Mouse (Mus musculus): ENCODE data around the gene Sirt4.

Sirt4 gene

GRCm38 (mm10) chr5:115434853-115435754, 49.4 kb downstream of the Sirt4 start:
- DNase-seq (ENCODE audit: low read depth, low spot score), result no peak

- no peak for DNase-seq (ENCODE audit: low read depth, low spot score)
Observed at GRCm38 (mm10) chr5:115434280-115434852, 50.2 kb downstream of the Sirt4 start.

DNA sequence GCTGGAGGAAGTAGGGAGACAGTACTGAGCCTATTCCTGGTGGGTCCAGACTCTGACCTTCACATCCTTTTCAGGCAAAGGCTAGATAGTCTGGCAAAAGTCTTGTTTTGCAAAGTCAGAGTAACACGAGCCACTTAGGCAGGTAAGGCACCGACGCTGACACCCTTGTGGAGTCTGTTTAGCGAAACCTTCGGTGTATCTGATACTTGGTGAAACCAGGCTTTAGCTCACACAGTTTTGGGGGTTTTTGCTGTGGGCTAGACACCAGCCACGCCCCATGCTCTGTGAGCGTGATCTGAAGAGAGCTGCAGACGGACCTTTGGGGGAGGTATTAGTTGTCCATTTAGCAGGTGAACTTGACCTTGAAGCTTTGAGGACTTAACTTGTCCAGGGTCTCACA, 51.3 kb downstream of the Sirt4 start:
- DNase-seq (ENCODE audit: low read depth, low spot score), result no peak

DNA sequence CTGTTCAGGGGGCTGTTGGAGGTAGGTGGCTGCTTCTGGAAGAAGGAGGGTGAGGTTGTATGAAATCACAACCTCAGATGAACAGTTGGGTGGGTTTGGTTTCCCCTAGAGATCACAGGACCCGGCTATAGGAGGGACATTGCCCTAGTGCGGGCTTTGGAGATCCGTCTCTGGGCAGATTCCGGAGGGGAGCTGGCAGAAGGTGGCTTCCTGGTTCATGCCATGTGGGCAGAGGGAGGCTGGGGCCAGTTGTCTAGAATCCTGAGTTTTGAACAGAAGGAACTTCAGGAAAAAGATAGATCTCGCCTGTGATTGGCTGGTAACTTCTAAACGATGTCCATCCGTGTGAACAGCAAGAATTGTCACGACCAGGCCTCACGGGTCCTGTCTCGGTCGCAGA, 52.1 kb downstream of the Sirt4 start:
- DNase-seq (ENCODE audit: low read depth, low spot score), result no peak

DNA sequence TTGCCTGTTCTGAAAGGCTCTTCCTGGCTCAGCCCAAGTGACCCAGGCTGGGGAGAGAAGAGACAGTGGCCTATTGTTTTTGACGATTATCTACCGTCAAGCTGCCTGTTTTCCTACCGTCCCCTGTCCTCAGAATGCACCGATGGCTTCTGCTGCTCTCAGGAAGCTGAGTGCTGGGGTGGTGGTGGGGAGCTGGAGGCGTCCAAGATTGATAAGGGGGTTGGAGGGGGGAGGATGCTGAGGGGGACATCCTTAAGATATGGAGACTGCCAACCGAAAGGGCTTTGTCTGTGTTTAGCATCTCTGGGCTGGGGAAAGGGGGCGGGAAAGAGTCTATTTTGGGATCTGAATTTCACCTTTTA, 52.6 kb downstream of the Sirt4 start:
- no peak for DNase-seq (ENCODE audit: low read depth, low spot score)

DNA sequence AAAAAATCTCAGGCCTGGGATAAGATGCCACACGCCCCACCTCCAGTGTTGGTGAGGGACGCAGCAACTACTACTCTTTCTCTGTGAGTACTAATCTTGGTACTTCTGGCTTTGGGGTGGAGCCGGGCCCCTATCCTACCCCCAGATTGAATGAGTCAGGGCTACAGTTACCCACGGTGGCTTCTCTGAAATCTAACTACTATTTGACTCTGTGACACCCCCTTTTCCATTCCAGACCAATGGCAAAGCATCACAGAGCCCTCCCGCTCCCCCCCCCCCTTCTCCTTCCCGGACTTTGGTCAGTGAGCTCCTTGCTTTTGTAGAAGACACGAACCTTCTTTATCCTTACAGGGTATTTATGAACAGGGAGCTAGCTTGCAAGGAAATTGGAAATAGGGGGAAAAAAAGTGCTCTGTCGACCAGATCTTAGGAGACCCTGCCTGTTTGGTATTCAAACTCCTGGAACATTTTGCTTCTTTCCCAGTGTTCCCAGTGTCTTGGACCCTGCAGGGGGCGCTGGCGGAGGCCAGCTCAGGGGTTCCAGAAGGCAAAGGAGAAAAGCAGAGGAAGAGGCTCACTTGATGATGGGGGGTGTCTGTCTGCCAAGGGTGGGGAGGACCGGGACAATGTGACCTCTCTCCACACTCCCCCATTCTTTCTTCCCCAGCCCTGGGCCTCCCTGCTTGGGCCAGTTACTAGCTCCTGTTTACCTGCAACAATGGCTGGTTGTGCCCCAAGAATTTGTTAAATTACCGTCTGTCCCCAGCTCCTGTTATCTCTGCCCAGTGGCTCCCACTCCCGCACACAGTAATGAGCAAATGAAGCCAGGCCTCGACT, 53.2 kb downstream of the Sirt4 start:
- no peak for DNase-seq (ENCODE audit: low read depth, low spot score)

- no peak for DNase-seq (ENCODE audit: low read depth, low spot score)
Observed at GRCm38 (mm10) chr5:115430187-115430960, 54.2 kb downstream of the Sirt4 start.

GRCm38 (mm10) chr5:115429359-115430186, 55.0 kb downstream of the Sirt4 start, which contains the start of gene Msi1:
Msi1 (plus strand) TSS chr5:115429599.
- no peak for DNase-seq (ENCODE audit: low read depth, low spot score)

- no peak for DNase-seq (ENCODE audit: low read depth, low spot score)
Observed at GRCm38 (mm10) chr5:115428831-115429358, 55.6 kb downstream of the Sirt4 start.
